Mouse (Mus musculus): Measurements from ENCODE around the gene Sephs2. TPM values are rescaled to one million over a fixed set of nuclear protein-coding genes. Genes with fewer than 3 reads are reported as not detected.

Gene Sephs2
- polyA plus RNA-seq, 1 experiment from 2014 or later: 712 TPM

DNA sequence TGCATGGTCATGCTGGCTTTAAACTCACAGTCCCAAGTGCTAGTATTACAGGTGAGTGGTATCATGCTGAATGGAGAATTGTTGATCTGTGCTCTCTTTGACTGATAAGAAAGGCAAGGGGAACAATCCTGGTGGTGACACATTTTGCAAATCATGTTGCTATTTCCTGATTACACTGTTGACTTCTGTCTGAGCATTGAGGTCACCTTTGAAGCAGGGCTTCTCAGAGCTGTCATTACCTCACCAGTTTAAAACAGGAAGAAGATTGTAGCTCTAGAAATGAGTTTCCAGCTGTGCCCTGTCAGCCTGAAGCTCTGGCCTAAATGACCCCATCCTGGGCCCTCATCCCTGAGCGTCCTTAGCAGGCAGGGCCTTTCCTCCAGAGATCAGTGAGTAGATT is 14.1 kb upstream of the Sephs2 start:
- H3K27ac ChIP-seq (ENCODE audit: low read depth): no peak overlapping the region
- WGBS (ENCODE audit: insufficient replicate concordance): 70% methylated on average over 1 of the region's 1 CpGs
- DNase-seq: no peak

GRCm38 (mm10) chr7:127285154-127285553 is 11.3 kb upstream of the Sephs2 start:
- TF ChIP-seq EP300 (IDR thresholded peaks at IDR 0.05; ENCODE audit: low read depth) (no peak), CTCF (IDR thresholded peaks at IDR 0.05; ENCODE audit: low read depth) (no peak)
- Histone ChIP-seq H3K4me3 (ENCODE audit: low read depth, low read length) (no peak overlapping the region), H3K4me2 (ENCODE audit: low read depth, low read length) (no peak overlapping the region), H3K36me3 (replicated peaks; ENCODE audit: insufficient read depth, low read length) (no peaks in the 10 kb centered on the region), H3K27ac (ENCODE audit: low read depth) (no peak overlapping the region), H3K4me1 (ENCODE audit: insufficient read depth) (peaks cover 13% of the 10 kb centered on the region), H3K27me3 (ENCODE audit: insufficient read depth, low read length) (no peaks in the 10 kb centered on the region), H3K9me3 (ENCODE audit: low read length) (no peaks in the 10 kb centered on the region), H3K9ac (replicated peaks) (no peak overlapping the region)
- WGBS (ENCODE audit: insufficient replicate concordance): 36% methylated on average over 7 of the region's 10 CpGs
- no peak for DNase-seq
- ATAC-seq: peak; percentile 67

More for the DNA sequence above, 14.1 kb upstream of the Sephs2 start:
- Histone ChIP-seq H3K27me3 (ENCODE audit: insufficient read depth, low read length) (no peaks in the 10 kb centered on the region), H3K4me1 (ENCODE audit: insufficient read depth) (peaks cover 12% of the 10 kb centered on the region), H3K4me2 (ENCODE audit: low read depth, low read length) (no peak overlapping the region), H3K9me3 (ENCODE audit: low read length) (no peaks in the 10 kb centered on the region), H3K4me3 (ENCODE audit: low read depth, low read length) (no peak overlapping the region), H3K36me3 (replicated peaks; ENCODE audit: insufficient read depth, low read length) (no peaks in the 10 kb centered on the region), H3K9ac (replicated peaks) (no peak overlapping the region)
- TF ChIP-seq EP300 (IDR thresholded peaks at IDR 0.05; ENCODE audit: low read depth): no peak
- no peak for TF ChIP-seq CTCF (IDR thresholded peaks at IDR 0.05; ENCODE audit: low read depth)
- ATAC-seq: peak; percentile 44; the same call in 1 of the 2 replicates

- WGBS (ENCODE audit: insufficient replicate concordance): 66% methylated on average over 2 of the region's 2 CpGs
- Histone ChIP-seq H3K4me1 (ENCODE audit: insufficient read depth) (peaks cover 13% of the 10 kb centered on the region), H3K4me2 (ENCODE audit: low read depth, low read length) (no peak overlapping the region), H3K4me3 (ENCODE audit: low read depth, low read length) (no peak overlapping the region), H3K36me3 (replicated peaks; ENCODE audit: insufficient read depth, low read length) (no peaks in the 10 kb centered on the region), H3K27me3 (ENCODE audit: insufficient read depth, low read length) (no peaks in the 10 kb centered on the region), H3K9ac (replicated peaks) (no peak overlapping the region), H3K9me3 (ENCODE audit: low read length) (no peaks in the 10 kb centered on the region), H3K27ac (ENCODE audit: low read depth) (no peak overlapping the region)
- ATAC-seq (no peak), DNase-seq (no peak)
- TF ChIP-seq EP300 (IDR thresholded peaks at IDR 0.05; ENCODE audit: low read depth) (no peak), CTCF (IDR thresholded peaks at IDR 0.05; ENCODE audit: low read depth) (no peak)
These were observed 8.3 kb upstream of the Sephs2 start for GRCm38 (mm10) chr7:127282190-127282589.

DNA sequence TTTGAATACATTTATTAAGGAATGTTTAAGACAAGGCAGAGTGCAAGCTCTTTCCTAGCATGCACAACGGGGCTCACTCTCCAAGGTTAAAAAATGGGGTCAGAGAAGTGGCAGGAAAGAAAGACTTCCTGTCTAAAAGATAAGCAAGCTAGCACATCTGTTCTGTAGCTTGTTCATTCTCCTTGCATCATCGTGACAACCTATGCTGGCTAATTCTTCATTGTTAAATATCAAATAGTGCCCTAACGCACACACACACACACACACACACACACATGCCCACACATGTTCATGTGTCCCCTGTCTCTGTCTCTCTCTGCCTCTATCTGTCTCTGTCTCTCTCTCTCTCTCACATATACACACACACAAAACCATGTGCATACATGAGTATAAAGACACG is 7.3 kb upstream of the Sephs2 start:
- no peak overlapping the region for H3K27ac ChIP-seq (ENCODE audit: low read depth)
- WGBS (ENCODE audit: insufficient replicate concordance): 26% methylated on average over 4 of the region's 4 CpGs
- TF ChIP-seq CTCF (IDR thresholded peaks at IDR 0.05; ENCODE audit: low read depth) (no peak), EP300 (IDR thresholded peaks at IDR 0.05; ENCODE audit: low read depth) (no peak)
- H3K4me3 ChIP-seq (ENCODE audit: low read depth, low read length): no peak overlapping the region
- no peak for ATAC-seq
- H3K4me2 ChIP-seq (ENCODE audit: low read depth, low read length): no peak overlapping the region
- H3K9me3 ChIP-seq (ENCODE audit: low read length): no peaks in the 10 kb centered on the region
- no peaks in the 10 kb centered on the region for H3K36me3 ChIP-seq (replicated peaks; ENCODE audit: insufficient read depth, low read length)
- peaks cover 13% of the 10 kb centered on the region for H3K4me1 ChIP-seq (ENCODE audit: insufficient read depth)
- no peaks in the 10 kb centered on the region for H3K27me3 ChIP-seq (ENCODE audit: insufficient read depth, low read length)
- DNase-seq: no peak
- H3K9ac ChIP-seq (replicated peaks): no peak overlapping the region

GRCm38 (mm10) chr7:127280092-127280491 is 6.2 kb upstream of the Sephs2 start:
- WGBS (ENCODE audit: insufficient replicate concordance): 69% methylated on average over 3 of the region's 3 CpGs
- Histone ChIP-seq H3K4me1 (ENCODE audit: insufficient read depth) (peaks cover 13% of the 10 kb centered on the region), H3K36me3 (replicated peaks; ENCODE audit: insufficient read depth, low read length) (no peaks in the 10 kb centered on the region), H3K4me2 (ENCODE audit: low read depth, low read length) (no peak overlapping the region), H3K4me3 (ENCODE audit: low read depth, low read length) (no peak overlapping the region), H3K27me3 (ENCODE audit: insufficient read depth, low read length) (no peaks in the 10 kb centered on the region), H3K9me3 (ENCODE audit: low read length) (no peaks in the 10 kb centered on the region), H3K27ac (ENCODE audit: low read depth) (no peak overlapping the region), H3K9ac (replicated peaks) (no peak overlapping the region)
- TF ChIP-seq EP300 (IDR thresholded peaks at IDR 0.05; ENCODE audit: low read depth) (no peak), CTCF (IDR thresholded peaks at IDR 0.05; ENCODE audit: low read depth) (no peak)
- ATAC-seq: no peak
- DNase-seq: no peak

GRCm38 (mm10) chr7:127278311-127278710 is 4.5 kb upstream of the Sephs2 start:
- Histone ChIP-seq H3K27ac (ENCODE audit: low read depth) (peak overlapping the region; percentile 94), H3K9ac (replicated peaks) (peak overlapping the region; percentile 38; the same call in 1 of the 2 replicates), H3K4me3 (ENCODE audit: low read depth, low read length) (no peak overlapping the region), H3K4me2 (ENCODE audit: low read depth, low read length) (no peak overlapping the region), H3K4me1 (ENCODE audit: insufficient read depth) (peaks cover 15% of the 10 kb centered on the region), H3K27me3 (ENCODE audit: insufficient read depth, low read length) (no peaks in the 10 kb centered on the region), H3K9me3 (ENCODE audit: low read length) (no peaks in the 10 kb centered on the region), H3K36me3 (replicated peaks; ENCODE audit: insufficient read depth, low read length) (no peaks in the 10 kb centered on the region)
- 13% methylated on average over 8 of the region's 8 CpGs for WGBS (ENCODE audit: insufficient replicate concordance)
- ATAC-seq (no peak), DNase-seq (peak; percentile 70)
- TF ChIP-seq EP300 (IDR thresholded peaks at IDR 0.05; ENCODE audit: low read depth) (no peak), CTCF (IDR thresholded peaks at IDR 0.05; ENCODE audit: low read depth) (peak; percentile 84)

All from liver, postnatal 0 days (tissue).